Mouse (Mus musculus): ENCODE data around the gene Hoxb4.

The Hoxb4 gene

GRCm38 (mm10) chr11:96284774-96285734, 33.0 kb upstream of the Hoxb4 start:
- DNase-seq (ENCODE audit: low read depth, low spot score) = no peak

- DNase-seq (ENCODE audit: low read depth, low spot score) = no peak
Measured at GRCm38 (mm10) chr11:96285771-96286738, 32.0 kb upstream of the Hoxb4 start, which contains the start of gene Hoxb7. Hoxb7 (plus strand) TSS chr11:96286623.

GRCm38 (mm10) chr11:96286739-96287385, 31.2 kb upstream of the Hoxb4 start:
- no peak for DNase-seq (ENCODE audit: low read depth, low spot score)

GRCm38 (mm10) chr11:96287411-96287810, 30.7 kb upstream of the Hoxb4 start:
- DNase-seq (ENCODE audit: low read depth, low spot score) = no peak

GRCm38 (mm10) chr11:96288455-96289221, 29.4 kb upstream of the Hoxb4 start:
- DNase-seq (ENCODE audit: low read depth, low spot score) = no peak

- no peak for DNase-seq (ENCODE audit: low read depth, low spot score)
Measured at GRCm38 (mm10) chr11:96289293-96289692, 28.8 kb upstream of the Hoxb4 start.

GRCm38 (mm10) chr11:96289837-96290236, 28.2 kb upstream of the Hoxb4 start:
- DNase-seq (ENCODE audit: low read depth, low spot score) = no peak

- no peak for DNase-seq (ENCODE audit: low read depth, low spot score)
Measured at GRCm38 (mm10) chr11:96290705-96291355, 27.2 kb upstream of the Hoxb4 start.

GRCm38 (mm10) chr11:96291681-96292564, 26.1 kb upstream of the Hoxb4 start, which contains the start of gene Hoxb6:
Hoxb6 (plus strand) TSS chr11:96292476.
- DNase-seq (ENCODE audit: low read depth, low spot score) = no peak

GRCm38 (mm10) chr11:96292565-96293301, 25.3 kb upstream of the Hoxb4 start:
- no peak for DNase-seq (ENCODE audit: low read depth, low spot score)

- DNase-seq (ENCODE audit: low read depth, low spot score) = no peak
Measured at GRCm38 (mm10) chr11:96293302-96293921, 24.7 kb upstream of the Hoxb4 start.

- no peak for DNase-seq (ENCODE audit: low read depth, low spot score)
Measured at GRCm38 (mm10) chr11:96294245-96295091, 23.6 kb upstream of the Hoxb4 start.

GRCm38 (mm10) chr11:96295092-96295835, 22.8 kb upstream of the Hoxb4 start:
- DNase-seq (ENCODE audit: low read depth, low spot score) = no peak

- no peak for DNase-seq (ENCODE audit: low read depth, low spot score)
Measured at GRCm38 (mm10) chr11:96296997-96297396, 21.1 kb upstream of the Hoxb4 start.

- DNase-seq (ENCODE audit: low read depth, low spot score) = no peak
Measured at GRCm38 (mm10) chr11:96297428-96297827, 20.6 kb upstream of the Hoxb4 start.

- DNase-seq (ENCODE audit: low read depth, low spot score) = no peak
Measured at GRCm38 (mm10) chr11:96297968-96298635, 20.0 kb upstream of the Hoxb4 start.

Data from skeletal muscle tissue, adult 2 months (tissue).